Mouse (Mus musculus) C2C12 (cell line): ENCODE results near the gene Mfsd4a.

ENCODE experiments used
- CTCF ChIP-seq: IDR thresholded peaks from one replicate; pipeline ENCODE4 v1.5.1; 2011; ENCODE audit not compliant: control insufficient read depth, insufficient read depth, insufficient read length
- FOSL1 ChIP-seq: IDR thresholded peaks from one replicate; pipeline ENCODE4 v1.8.0; 2011; ENCODE audit warnings: mild to moderate bottlenecking, low read length; ENCODE audit not compliant: poor library complexity, insufficient read depth, severe bottlenecking
- USF1 ChIP-seq: IDR thresholded peaks from one replicate; pipeline ENCODE4 v1.6.1; 2011; ENCODE audit warnings: low read depth, mild to moderate bottlenecking, control low read depth, moderate library complexity

DNA sequence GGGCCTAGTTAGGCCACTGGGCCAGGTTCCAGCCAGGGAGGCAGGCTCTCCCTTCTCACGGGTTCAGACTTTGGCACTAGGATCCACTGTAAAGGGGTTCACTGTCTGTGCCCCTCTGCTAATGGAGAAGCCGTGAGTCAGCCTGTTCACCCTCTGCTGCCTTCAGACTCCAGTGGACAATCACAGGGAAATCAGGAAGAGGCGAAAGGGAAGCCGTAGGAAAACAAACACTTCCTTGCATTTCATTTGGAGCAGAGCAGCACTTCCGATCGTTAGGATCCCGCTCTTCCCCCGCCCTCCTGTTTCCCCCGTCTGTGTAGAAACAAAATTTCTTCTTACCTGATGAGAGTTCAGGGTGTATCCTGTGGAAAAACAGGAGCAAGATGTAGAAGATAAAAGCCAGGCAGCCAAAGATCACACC, 27.7 kb downstream of the Mfsd4a start:
- TF ChIP-seq CTCF (no peak), FOSL1 (no peak), USF1 (no peak)
